Mouse (Mus musculus) liver, embryonic 14.5 days (tissue): ENCODE data around the gene Adamts12. TPM values are rescaled to one million over a fixed set of nuclear protein-coding genes. Genes with fewer than 3 reads are reported as not detected.
A peak's percentile ranks its signal among the peaks of the same experiment; 100 is the strongest.

Experiments
- ATAC-seq: fragments of 200-750 bp; cut with Nextera tagmentation; 2 replicates; pipeline ENCODE4 v1.8.0; 2017; ENCODE audit warnings: moderate number of reproducible peaks, mild to moderate bottlenecking, moderate library complexity; ENCODE audit not compliant: insufficient read depth
- DNase-seq, 3 experiments: peaks; one replicate each; pipeline ENCODE4 v3.0.0-alpha.2; 2012 to 2013; ENCODE audit warnings: low read depth in 3 of 3, low spot score in 3 of 3
- H3K27ac ChIP-seq: fragments of 300-500 bp; sonication (generic); 2 replicates; pipeline ENCODE4 v1.5.1; 2014; ENCODE audit warnings: moderate library complexity, mild to moderate bottlenecking, control low read depth, inconsistent platforms
- H3K27me3 ChIP-seq: fragments of 300-500 bp; sonication (generic); 2 replicates; pipeline ENCODE4 v1.6.1; 2014; ENCODE audit warnings: mild to moderate bottlenecking, low read length, moderate library complexity; ENCODE audit not compliant: control insufficient read depth, insufficient read depth
- H3K36me3 ChIP-seq: fragments of 300-500 bp; sonication (generic); replicated peaks from 2 replicates; pipeline ENCODE4 v1.6.1; 2014; ENCODE audit warnings: low read depth; ENCODE audit not compliant: control insufficient read depth, insufficient read depth
- H3K4me1 ChIP-seq, 2 experiments: fragments of 200-500 bp in 1 of 2; fragments of 300-500 bp in 1 of 2; sonication (generic) in 1 of 2; replicated peaks; 2 replicates each; pipeline ENCODE4 v1.6.1; 2012 to 2014; ENCODE audit warnings: antibody characterized with exemption in 1 of 2, inconsistent platforms in 1 of 2, low read length in 1 of 2; ENCODE audit not compliant: control insufficient read depth in 2 of 2, insufficient read depth in 2 of 2
- H3K4me2 ChIP-seq: fragments of 300-500 bp; sonication (generic); 2 replicates; pipeline ENCODE4 v1.6.1; 2014; ENCODE audit warnings: low read depth, mild to moderate bottlenecking, control low read depth, moderate library complexity
- H3K4me3 ChIP-seq, 2 experiments: fragments of 200-500 bp in 1 of 2; fragments of 300-500 bp in 1 of 2; sonication (generic) in 1 of 2; 2 replicates each; pipeline ENCODE4 v1.5.1; 2012 to 2014; ENCODE audit warnings: low read depth in 2 of 2, low read length in 2 of 2, mild to moderate bottlenecking in 2 of 2, control low read depth in 1 of 2, inconsistent platforms in 1 of 2, moderate library complexity in 1 of 2; ENCODE audit not compliant: insufficient read depth in 1 of 2
- H3K9ac ChIP-seq: fragments of 300-500 bp; sonication (generic); replicated peaks from 2 replicates; pipeline ENCODE4 v1.6.1; 2014; ENCODE audit warnings: mild to moderate bottlenecking, control low read depth, moderate library complexity
- H3K9me3 ChIP-seq: fragments of 300-500 bp; sonication (generic); 2 replicates; pipeline ENCODE4 v1.6.1; 2016; ENCODE audit warnings: low read length, mixed read lengths; ENCODE audit not compliant: control insufficient read depth
- CTCF ChIP-seq: IDR thresholded peaks from 2 replicates; pipeline ENCODE4 v1.5.1; 2016; ENCODE audit warnings: antibody characterized with exemption, low read depth, control low read depth
- EP300 ChIP-seq: IDR thresholded peaks from 2 replicates; pipeline ENCODE4 v1.6.1; 2016; ENCODE audit warnings: antibody characterized with exemption, low read depth
- WGBS: fragments of 180-500 bp; shearing (Covaris S2); extraction: QIAGEN DNeasy Blood & Tissue Kit; methylation state at CpG from one replicate; pipeline ENCODE4 v1.1.7; 2014; ENCODE audit not compliant: insufficient replicate concordance; 5-methylcytosine and 5-hydroxymethylcytosine counted together
- polyA plus RNA-seq, 2 experiments: library from polyadenylated mRNA; depleted of rRNA in 1 of 2; stranded (reverse) in 1 of 2; unstranded in 1 of 2; fragments of >200 nt; fragmentation: Nextera tagmentation in 1 of 2; extraction: Ambion mirVana in 1 of 2; gene quantifications; 2 replicates each; pipeline versions ENCODE4 v1.2.1 to v1.2.3; 2012 to 2014

Gene Adamts12
- polyA plus RNA-seq, 2 experiments = 0.23 to 0.47 TPM

DNA sequence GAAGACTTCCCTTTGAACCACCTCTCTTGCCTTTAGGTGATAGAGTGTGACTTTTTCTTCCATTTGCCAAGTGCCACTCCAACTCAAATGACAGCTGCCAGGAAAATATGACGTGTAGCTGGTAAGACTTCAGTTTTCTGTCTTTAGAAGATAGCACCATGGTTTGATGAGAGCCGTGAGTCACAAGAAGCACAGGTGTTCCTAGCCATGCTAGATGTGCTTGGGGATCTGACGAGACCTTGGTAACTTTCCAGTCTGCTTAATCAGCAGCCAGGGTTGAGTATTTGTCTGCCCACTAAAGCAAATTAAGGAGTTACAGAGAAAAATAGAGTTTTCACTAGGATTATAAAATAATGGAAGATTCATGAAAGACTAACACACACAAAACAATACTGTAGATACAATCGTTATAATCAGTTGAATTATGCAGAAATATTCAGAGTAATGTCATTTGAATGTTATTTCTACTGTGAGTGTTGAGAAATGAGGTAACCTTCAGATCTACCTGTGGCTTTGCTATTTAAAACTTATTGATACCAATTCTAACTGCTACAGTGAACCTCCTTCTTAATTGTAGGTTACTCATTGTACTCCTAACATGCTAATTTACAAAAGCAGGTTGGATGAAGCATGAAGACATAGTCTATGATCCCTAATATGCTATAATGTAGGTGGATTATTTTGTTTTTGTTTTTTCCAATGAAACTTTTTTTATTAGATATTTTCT lies 169.5 kb downstream of the Adamts12 start:
- Histone ChIP-seq H3K4me3 (no peak overlapping the region), H3K27me3 (no peaks in the 10 kb centered on the region), H3K4me2 (no peak overlapping the region), H3K4me1 (no peaks in the 10 kb centered on the region), H3K27ac (no peak overlapping the region), H3K9ac (no peak overlapping the region), H3K9me3 (no peaks in the 10 kb centered on the region), H3K36me3 (no peaks in the 10 kb centered on the region)
- 52% methylated on average over 4 of the region's 4 CpGs for WGBS
- no peak for DNase-seq
- ATAC-seq = no peak
- TF ChIP-seq CTCF (no peak), EP300 (no peak)

GRCm38 (mm10) chr15:11240406-11240805 lies 175.8 kb downstream of the Adamts12 start:
- Histone ChIP-seq H3K4me1 (no peaks in the 10 kb centered on the region), H3K9ac (no peak overlapping the region), H3K27ac (no peak overlapping the region), H3K27me3 (no peaks in the 10 kb centered on the region), H3K36me3 (no peaks in the 10 kb centered on the region), H3K4me3 (no peak overlapping the region), H3K4me2 (no peak overlapping the region), H3K9me3 (no peaks in the 10 kb centered on the region)
- ATAC-seq (no peak), DNase-seq (no peak)
- TF ChIP-seq EP300 = no peak
- TF ChIP-seq CTCF = no peak
- 46% methylated on average over 3 of the region's 3 CpGs for WGBS

DNA sequence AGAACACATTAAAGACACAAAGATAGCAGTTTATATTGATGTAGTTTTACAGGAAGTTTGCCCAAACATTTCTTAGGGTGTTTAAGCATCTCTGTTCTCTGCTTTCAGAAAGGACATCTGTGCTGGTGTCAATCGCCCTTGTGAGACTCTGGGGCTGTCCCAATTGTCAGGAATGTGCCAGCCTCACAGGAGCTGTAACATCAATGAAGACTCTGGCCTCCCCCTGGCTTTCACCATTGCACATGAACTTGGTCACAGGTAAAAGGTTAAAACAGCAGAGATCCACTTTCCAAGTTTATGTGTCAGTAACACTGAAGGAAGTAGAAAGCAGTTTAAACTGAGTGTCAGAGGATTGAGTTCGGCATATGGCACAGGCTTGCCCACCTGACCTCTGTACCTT lies 176.7 kb downstream of the Adamts12 start:
- no peak for TF ChIP-seq CTCF
- TF ChIP-seq EP300 = no peak
- no peaks in the 10 kb centered on the region for H3K27me3 ChIP-seq
- WGBS = 57% methylated on average over 2 of the region's 2 CpGs

DNA sequence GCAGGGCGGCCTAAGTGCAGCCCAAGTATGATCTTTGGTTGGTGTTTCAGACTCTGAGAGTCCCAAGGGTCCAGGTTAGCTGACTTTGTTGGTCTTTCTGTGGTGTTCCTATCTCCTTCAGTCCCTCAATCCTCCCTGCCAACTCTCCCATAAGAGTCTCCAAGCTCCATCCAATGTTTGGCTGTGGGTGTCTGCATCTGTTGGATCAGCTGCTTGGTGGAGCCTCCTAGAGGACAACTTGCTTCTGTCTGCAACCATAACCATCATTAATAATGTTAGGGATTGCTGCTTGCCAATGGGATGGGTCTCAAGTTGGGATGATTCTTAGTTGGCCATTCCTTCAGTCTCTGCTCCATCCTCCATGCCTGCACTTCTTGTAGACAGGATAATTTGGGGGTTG lies 181.8 kb downstream of the Adamts12 start:
- H3K9me3 ChIP-seq = no peaks in the 10 kb centered on the region
- H3K36me3 ChIP-seq = no peaks in the 10 kb centered on the region
- H3K4me1 ChIP-seq = no peaks in the 10 kb centered on the region
- H3K9ac ChIP-seq = no peak overlapping the region
- ATAC-seq = no peak
- H3K27me3 ChIP-seq = no peaks in the 10 kb centered on the region
- no peak overlapping the region for H3K27ac ChIP-seq
- H3K4me3 ChIP-seq = no peak overlapping the region
- TF ChIP-seq EP300 (no peak), CTCF (no peak)
- DNase-seq = no peak
- no peak overlapping the region for H3K4me2 ChIP-seq
- 26% methylated on average over 1 of the region's 1 CpGs for WGBS

More for the DNA sequence above, 176.7 kb downstream of the Adamts12 start:
- Histone ChIP-seq H3K4me3 (no peak overlapping the region), H3K4me1 (no peaks in the 10 kb centered on the region), H3K9me3 (no peaks in the 10 kb centered on the region), H3K27ac (no peak overlapping the region), H3K4me2 (no peak overlapping the region), H3K9ac (no peak overlapping the region), H3K36me3 (no peaks in the 10 kb centered on the region)
- no peak for DNase-seq
- no peak for ATAC-seq

DNA sequence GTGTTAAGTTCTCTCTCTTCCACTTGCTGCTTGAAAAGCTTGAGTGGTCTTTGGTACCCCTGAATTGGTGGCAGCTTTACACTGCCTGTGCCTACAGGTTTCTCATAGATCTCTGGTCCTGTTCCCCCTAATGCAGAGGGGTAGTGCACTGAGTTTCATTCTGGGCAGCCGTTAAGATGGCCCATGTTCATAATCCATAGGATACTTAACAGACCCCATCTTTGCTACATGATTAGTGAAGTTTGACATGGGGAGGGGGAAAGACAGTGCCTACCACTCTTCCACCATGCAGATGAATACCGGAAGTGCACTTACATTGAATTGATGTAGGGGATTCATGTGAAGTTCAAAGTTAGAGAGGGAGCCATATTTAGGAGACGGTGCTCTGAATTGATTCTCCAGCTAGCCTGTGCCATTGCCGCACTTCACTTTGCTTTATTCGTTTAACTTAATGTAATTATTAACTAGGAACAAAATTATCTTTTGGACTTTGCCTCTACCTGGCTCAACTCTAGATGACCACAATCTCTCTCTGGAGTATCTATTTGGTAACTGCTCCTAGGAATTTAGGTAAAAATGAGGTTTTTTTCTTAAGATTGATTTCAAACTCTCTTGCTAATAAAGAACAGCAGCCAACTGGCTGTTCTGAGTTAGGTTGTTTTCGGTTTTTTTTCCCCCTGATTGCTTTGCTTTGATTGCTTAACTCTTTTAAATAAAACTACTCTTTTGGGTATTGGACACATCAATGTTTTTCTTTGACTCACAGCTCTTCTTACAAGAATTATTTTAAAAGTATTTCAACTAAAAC lies 214.9 kb downstream of the Adamts12 start:
- no peaks in the 10 kb centered on the region for H3K9me3 ChIP-seq
- DNase-seq (peak in 1 of 3 experiments; percentile 2), ATAC-seq (no peak)
- no peak overlapping the region for H3K9ac ChIP-seq
- TF ChIP-seq CTCF = no peak
- no peak for TF ChIP-seq EP300
- H3K27ac ChIP-seq = no peak overlapping the region
- H3K27me3 ChIP-seq = no peaks in the 10 kb centered on the region
- H3K4me2 ChIP-seq = no peak overlapping the region
- no peaks in the 10 kb centered on the region for H3K36me3 ChIP-seq
- no peak overlapping the region for H3K4me3 ChIP-seq
- 62% methylated on average over 6 of the region's 6 CpGs for WGBS
- peaks cover 0 to 4% of the 10 kb centered on the region in 2 experiments; a peak in 1 of 4 replicates for H3K4me1 ChIP-seq
